Mouse (Mus musculus) G1E (cell line): ENCODE measurements around the gene Glg1.
"Not testable (repeated sequence)": the region's sequence is repeated elsewhere in the genome, so short reads cannot be mapped to it uniquely, and the experiment has no call there.

Experiments used
- CTCF ChIP-seq: IDR thresholded peaks from 2 replicates; pipeline ENCODE4 v1.5.1; 2012; ENCODE audit warnings: low read depth, low read length, inconsistent platforms, mixed read lengths
- GATA2 ChIP-seq: IDR thresholded peaks from 2 replicates; pipeline ENCODE4 v1.6.1; 2012; ENCODE audit warnings: low read depth, low read length, inconsistent platforms, borderline replicate concordance

- not testable (repeated sequence) for TF ChIP-seq CTCF, GATA2
Measured at GRCm38 (mm10) chr8:111246864-111247263, 12.2 kb downstream of the Glg1 start.
